In the genomic region with DNA sequence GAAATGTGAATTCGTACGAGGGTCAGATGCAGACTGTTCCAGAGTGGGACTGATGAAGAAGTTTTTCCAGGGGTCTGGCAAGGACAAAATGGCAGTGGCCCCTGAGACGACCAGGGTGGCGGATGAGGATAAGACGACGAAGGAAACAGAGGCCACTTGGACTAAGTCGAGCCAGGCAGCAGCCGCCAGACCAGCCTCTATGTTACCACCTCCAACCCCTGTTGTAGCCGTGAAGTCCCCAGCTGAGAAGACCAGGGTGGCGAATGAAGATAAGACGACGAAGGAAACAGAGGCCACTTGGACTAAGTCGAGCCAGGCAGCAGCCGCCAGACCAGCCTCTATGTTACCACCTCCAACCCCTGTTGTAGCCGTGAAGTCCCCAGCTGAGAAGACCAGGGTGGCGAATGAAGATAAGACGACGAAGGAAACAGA, we compare ENCODE assay signal across 9 mouse cellular contexts. TPM values are rescaled to one million over a fixed set of nuclear protein-coding genes. Genes with fewer than 3 reads are reported as not detected.
A peak's percentile ranks its signal among the peaks of the same experiment; 100 is the strongest.
DNase-seq lines count a peak whose midpoint lies in the region; ATAC-seq and TF ChIP-seq lines count a peak whose summit lies in the region.
"Not testable (repeated sequence)": the region's sequence is repeated elsewhere in the genome, so short reads cannot be mapped to it uniquely, and the experiment has no call there.
"Had no signal": no experiment of that assay in that cellular context is flagged by ENCODE, and none has a peak within 500 bp of the region (broad histone marks: within the 10 kb centered on the region; RNA-seq: fewer than 3 reads in every experiment).

No protein-coding gene starts in this region.

- not testable (repeated sequence) for H3K36me3 ChIP-seq in ES-Bruce4 (ENCODE audit: control insufficient read depth, insufficient read depth, low read length, poor library complexity, severe bottlenecking); embryonic facial prominence, embryonic 15.5 days; hindbrain, embryonic 12.5 days; kidney, postnatal 0 days (ENCODE audit: insufficient read depth, low read length); liver, embryonic 15.5 days (replicated peaks); midbrain, embryonic 12.5 days; small intestine, adult 2 months (ENCODE audit: control insufficient read depth, insufficient read depth, low read length)

- WGBS in embryonic facial prominence, embryonic 15.5 days = under 1% methylated on average over 18 of the region's 18 CpGs
- under 1% methylated on average over 18 of the region's 18 CpGs for WGBS in hindbrain, embryonic 12.5 days
- under 1% methylated on average over 15 of the region's 18 CpGs for WGBS in kidney, postnatal 0 days
- under 1% methylated on average over 17 of the region's 18 CpGs for WGBS in liver, embryonic 15.5 days (ENCODE audit: insufficient replicate concordance)
- WGBS in midbrain, embryonic 12.5 days = 0% methylated on average over 16 of the region's 18 CpGs
- 0% methylated on average over 18 of the region's 18 CpGs for WGBS in small intestine, adult 2 months

- H3K4me3 ChIP-seq in ES-Bruce4 (ENCODE audit: low read depth, low read length) = peak overlapping the region; percentile 67
- H3K4me3 ChIP-seq in embryonic facial prominence, embryonic 15.5 days (replicated peaks) = peak overlapping the region; percentile 47
- H3K4me3 ChIP-seq in gastrocnemius, adult 2 months = peak overlapping the region; percentile 59
- peak overlapping the region; percentile 39 for H3K4me3 ChIP-seq in hindbrain, embryonic 12.5 days
- H3K4me3 ChIP-seq in kidney, postnatal 0 days (replicated peaks; ENCODE audit: low read depth, low read length) = peak overlapping the region; percentile 62
- peak overlapping the region; percentile 68 for H3K4me3 ChIP-seq in liver, embryonic 15.5 days (replicated peaks)
- peak overlapping the region; percentile 47 for H3K4me3 ChIP-seq in midbrain, embryonic 12.5 days
- H3K4me3 ChIP-seq in small intestine, adult 2 months (ENCODE audit: low read depth, low read length) = peak overlapping the region; percentile 94

- H3K9me3 ChIP-seq in ES-Bruce4 (replicated peaks; ENCODE audit: control insufficient read depth, insufficient read depth, low read length, poor library complexity, severe bottlenecking); embryonic facial prominence, embryonic 15.5 days (replicated peaks); hindbrain, embryonic 12.5 days (replicated peaks); kidney, postnatal 0 days (replicated peaks; ENCODE audit: low read length); liver, embryonic 15.5 days (replicated peaks); midbrain, embryonic 12.5 days: not testable (repeated sequence)

- not testable (repeated sequence) for H3K27me3 ChIP-seq in ES-Bruce4 (ENCODE audit: control insufficient read depth, insufficient read depth, low read length, poor library complexity, severe bottlenecking); kidney, postnatal 0 days (ENCODE audit: insufficient read depth, low read length); small intestine, adult 2 months (ENCODE audit: control insufficient read depth, insufficient read depth, low read length)
- peaks cover 46% of the 10 kb centered on the region for H3K27me3 ChIP-seq in embryonic facial prominence, embryonic 15.5 days
- H3K27me3 ChIP-seq in hindbrain, embryonic 12.5 days = peaks cover 56% of the 10 kb centered on the region
- H3K27me3 ChIP-seq in liver, embryonic 15.5 days = peaks cover 31% of the 10 kb centered on the region
- H3K27me3 ChIP-seq in midbrain, embryonic 12.5 days = peaks cover 48% of the 10 kb centered on the region

- not testable (repeated sequence) for ATAC-seq in embryonic facial prominence, embryonic 15.5 days (ENCODE audit: insufficient number of reproducible peaks, low FRiP score, low TSS enrichment, low read depth)
- peak; percentile 66 for ATAC-seq in hindbrain, embryonic 12.5 days (ENCODE audit: low FRiP score)
- 0 out of 2 replicates have a peak, but pooled peaks have one; percentile 2 for ATAC-seq in kidney, postnatal 0 days (replicated peaks; ENCODE audit: low FRiP score, low read depth)
- ATAC-seq in liver, embryonic 15.5 days (ENCODE audit: insufficient read depth) = peak; percentile 75
- ATAC-seq in midbrain, embryonic 12.5 days (ENCODE audit: low FRiP score, low read depth) = peak; percentile 55

- TF ChIP-seq CTCF in ES-Bruce4 (IDR thresholded peaks at IDR 0.05; ENCODE audit: low read depth, low read length); gastrocnemius, adult 2 months (IDR thresholded peaks at IDR 0.05); kidney, postnatal 0 days (IDR thresholded peaks at IDR 0.05; ENCODE audit: low read depth); small intestine, adult 2 months (IDR thresholded peaks at IDR 0.05; ENCODE audit: extremely low read depth, insufficient read length, insufficient replicate concordance, low read depth, low read length): not testable (repeated sequence)

- not testable (repeated sequence) for H3K27ac ChIP-seq in ES-Bruce4 (ENCODE audit: insufficient read depth, low read length); embryonic facial prominence, embryonic 15.5 days (replicated peaks); gastrocnemius, adult 2 months; hindbrain, embryonic 12.5 days; midbrain, embryonic 12.5 days (replicated peaks)
- H3K27ac ChIP-seq in kidney, postnatal 0 days = peak overlapping the region; percentile 79
- H3K27ac ChIP-seq in liver, embryonic 15.5 days (replicated peaks) = peak overlapping the region; percentile 77
- peak overlapping the region; percentile 74 for H3K27ac ChIP-seq in small intestine, adult 2 months (ENCODE audit: insufficient read depth, low read depth, low read length)

- peak overlapping the region; percentile 88 for H3K4me2 ChIP-seq in embryonic facial prominence, embryonic 15.5 days (replicated peaks)
- H3K4me2 ChIP-seq in hindbrain, embryonic 12.5 days (replicated peaks) = peak overlapping the region; percentile 91
- peak overlapping the region; percentile 87 for H3K4me2 ChIP-seq in kidney, postnatal 0 days (ENCODE audit: low read length)
- H3K4me2 ChIP-seq in liver, embryonic 15.5 days = peak overlapping the region; percentile 97
- H3K4me2 ChIP-seq in midbrain, embryonic 12.5 days (replicated peaks) = peak overlapping the region; percentile 82

- TF ChIP-seq POLR2A in ES-Bruce4 (IDR thresholded peaks at IDR 0.05; ENCODE audit: insufficient read depth, low read length); small intestine, adult 2 months (IDR thresholded peaks at IDR 0.05; ENCODE audit: low read depth, low read length): not testable (repeated sequence)

- DNase-seq in gastrocnemius, adult 2 months; kidney, postnatal 0 days (ENCODE audit: low spot score): not testable (repeated sequence)

- H3K9ac ChIP-seq in ES-Bruce4 (ENCODE audit: low read depth, poor library complexity, severe bottlenecking) = peak overlapping the region; percentile 46
- 0 out of 2 replicates have a peak overlapping the region, but pooled peaks have one; percentile 7 for H3K9ac ChIP-seq in embryonic facial prominence, embryonic 15.5 days
- H3K9ac ChIP-seq in hindbrain, embryonic 12.5 days = peak overlapping the region; percentile 23; the same call in 1 of the 2 replicates
- H3K9ac ChIP-seq in kidney, postnatal 0 days (ENCODE audit: low read depth, low read length) = peak overlapping the region; percentile 71
- peak overlapping the region; percentile 65 for H3K9ac ChIP-seq in liver, embryonic 15.5 days
- H3K9ac ChIP-seq in midbrain, embryonic 12.5 days (replicated peaks) = peak overlapping the region; percentile 43; the same call in 1 of the 2 replicates

- not testable (repeated sequence) for TF ChIP-seq EP300 in ES-Bruce4 (IDR thresholded peaks at IDR 0.05; ENCODE audit: insufficient read depth, low read depth, low read length)

- intact Hi-C loops in gastrocnemius, adult 2 months (cut with DNase I) = not testable (repeated sequence)

- not testable (repeated sequence) for H3K4me1 ChIP-seq in ES-Bruce4 (ENCODE audit: control insufficient read depth, insufficient read depth, low read length); kidney, postnatal 0 days (replicated peaks; ENCODE audit: insufficient read depth, low read length); small intestine, adult 2 months (ENCODE audit: control insufficient read depth, insufficient read depth, insufficient read length, low read length)
- H3K4me1 ChIP-seq in embryonic facial prominence, embryonic 15.5 days = peaks cover 19% of the 10 kb centered on the region
- H3K4me1 ChIP-seq in hindbrain, embryonic 12.5 days = peaks cover 17% of the 10 kb centered on the region
- peaks cover 46% of the 10 kb centered on the region for H3K4me1 ChIP-seq in liver, embryonic 15.5 days (replicated peaks)
- peaks cover 17% of the 10 kb centered on the region for H3K4me1 ChIP-seq in midbrain, embryonic 12.5 days

RNA-seq across cellular contexts. Expression of a gene that starts 0.7 kb away (rescaled TPM):
- 1.9 and 2.6 TPM in 2 replicates for polyA plus RNA-seq in ES-Bruce4 (2011; ENCODE audit: insufficient read depth, insufficient read length, low read depth, missing spikeins)
- polyA plus RNA-seq in embryonic facial prominence, embryonic 15.5 days (2015; fragmentation: Nextera tagmentation; extraction: Ambion mirVana) = 1.1 and 1.2 TPM in 2 replicates
- not detected for total RNA-seq in gastrocnemius, adult 2 months (2021)
- polyA plus RNA-seq in hindbrain, embryonic 12.5 days (2016; fragmentation: Nextera tagmentation; extraction: Ambion mirVana) = 0.21 and 0.30 TPM in 2 replicates
- polyA plus RNA-seq in kidney, postnatal 0 days (2015; fragmentation: Nextera tagmentation; extraction: Ambion mirVana) = 7.9 and 8.1 TPM in 2 replicates
- polyA plus RNA-seq in liver, embryonic 15.5 days (2015; fragmentation: Nextera tagmentation; extraction: Ambion mirVana) = 2.2 and 2.8 TPM in 2 replicates
- 0.07 and 0.08 TPM in 2 replicates for polyA plus RNA-seq in midbrain, embryonic 12.5 days (2016; fragmentation: Nextera tagmentation; extraction: Ambion mirVana)
- 6.4 and 10.8 TPM in 2 replicates for polyA plus RNA-seq in small intestine, adult 2 months (2012; rRNA removed)
- total RNA-seq: left cerebral cortex, postnatal 14 days had no signal

Comparison
In these comparisons a context has a peak if more than half of its experiments do, and no peak if none do; other contexts are left out.
1. H3K4me3 ChIP-seq: peak in every context shown above with its lines; median percentile 94 in small intestine, adult 2 months; 68 in liver, embryonic 15.5 days; 67 in ES-Bruce4; 62 in kidney, postnatal 0 days; 59 in gastrocnemius, adult 2 months; 47 in embryonic facial prominence, embryonic 15.5 days; 47 in midbrain, embryonic 12.5 days; 39 in hindbrain, embryonic 12.5 days.
2. H3K9ac ChIP-seq: peak in every context shown above with its lines; median percentile 71 in kidney, postnatal 0 days; 65 in liver, embryonic 15.5 days; 46 in ES-Bruce4; 43 in midbrain, embryonic 12.5 days; 23 in hindbrain, embryonic 12.5 days; 7 in embryonic facial prominence, embryonic 15.5 days.